Mouse (Mus musculus): ENCODE data around the gene Hist1h1a.
"Not testable (repeated sequence)": the region's sequence is repeated elsewhere in the genome, so short reads cannot be mapped to it uniquely, and the experiment has no call there.

The Hist1h1a gene

DNA sequence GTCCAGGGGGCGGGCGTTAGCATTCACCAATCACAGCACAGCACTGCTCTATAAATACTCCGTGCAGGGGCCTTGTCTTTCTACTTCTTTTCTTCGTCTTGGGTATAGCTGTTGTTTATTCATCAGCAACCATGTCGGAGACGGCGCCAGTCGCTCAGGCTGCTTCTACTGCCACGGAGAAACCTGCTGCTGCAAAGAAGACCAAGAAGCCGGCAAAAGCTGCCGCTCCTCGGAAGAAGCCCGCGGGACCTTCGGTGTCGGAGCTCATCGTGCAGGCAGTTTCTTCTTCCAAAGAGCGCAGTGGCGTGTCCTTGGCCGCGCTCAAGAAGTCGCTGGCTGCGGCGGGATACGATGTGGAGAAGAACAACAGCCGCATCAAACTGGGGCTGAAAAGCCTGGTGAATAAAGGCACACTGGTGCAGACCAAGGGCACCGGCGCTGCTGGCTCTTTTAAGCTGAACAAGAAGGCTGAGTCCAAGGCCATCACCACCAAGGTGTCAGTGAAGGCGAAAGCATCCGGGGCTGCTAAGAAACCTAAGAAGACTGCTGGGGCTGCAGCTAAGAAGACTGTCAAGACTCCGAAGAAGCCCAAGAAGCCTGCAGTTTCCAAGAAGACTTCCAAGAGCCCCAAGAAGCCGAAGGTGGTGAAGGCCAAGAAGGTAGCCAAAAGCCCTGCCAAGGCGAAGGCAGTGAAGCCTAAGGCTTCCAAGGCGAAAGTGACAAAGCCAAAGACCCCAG is at the start of gene Hist1h1a:
Gene Hist1h1a (plus strand): TSS at position 81 of the 738 bp plus-strand sequence.
- DNase-seq (ENCODE audit: low spot score): peak; percentile 89

DNA sequence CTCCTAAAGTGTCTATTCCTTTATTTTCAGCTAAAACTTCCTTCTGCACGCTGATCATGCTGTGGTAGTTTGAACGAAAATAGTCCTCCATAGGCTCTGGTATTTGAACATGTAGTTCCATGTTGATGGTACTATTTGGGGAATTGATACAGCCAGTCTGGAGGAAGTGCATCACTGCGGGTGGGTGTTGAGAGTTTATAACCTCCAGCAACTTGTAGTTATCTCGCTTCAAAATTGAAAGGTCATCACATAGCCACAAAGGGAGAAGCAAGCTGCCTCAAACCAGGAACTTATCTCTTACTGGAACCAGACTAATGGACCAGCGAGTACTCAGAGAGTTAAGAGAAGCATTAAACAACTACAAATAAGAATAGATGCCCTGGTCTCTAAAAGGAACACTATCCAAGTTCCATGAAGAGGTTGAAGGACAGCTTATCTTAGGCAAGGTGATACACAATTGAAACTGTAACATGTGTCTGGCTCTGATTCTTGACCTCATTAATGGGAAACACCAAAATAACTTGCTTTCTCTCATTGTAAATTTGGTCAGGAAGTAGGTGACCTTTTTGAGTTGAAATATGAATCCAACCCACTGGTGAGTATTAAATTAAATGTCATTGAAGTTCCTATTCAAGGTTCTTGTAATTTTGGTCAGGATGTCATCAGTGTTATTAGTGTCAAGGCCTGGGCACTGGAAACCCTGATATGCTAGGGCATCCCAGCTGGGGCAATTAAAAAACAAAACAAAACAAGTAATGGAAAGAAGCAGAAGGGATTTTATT is 47.0 kb upstream of the Hist1h1a start:
- DNase-seq (ENCODE audit: low spot score): no peak

DNA sequence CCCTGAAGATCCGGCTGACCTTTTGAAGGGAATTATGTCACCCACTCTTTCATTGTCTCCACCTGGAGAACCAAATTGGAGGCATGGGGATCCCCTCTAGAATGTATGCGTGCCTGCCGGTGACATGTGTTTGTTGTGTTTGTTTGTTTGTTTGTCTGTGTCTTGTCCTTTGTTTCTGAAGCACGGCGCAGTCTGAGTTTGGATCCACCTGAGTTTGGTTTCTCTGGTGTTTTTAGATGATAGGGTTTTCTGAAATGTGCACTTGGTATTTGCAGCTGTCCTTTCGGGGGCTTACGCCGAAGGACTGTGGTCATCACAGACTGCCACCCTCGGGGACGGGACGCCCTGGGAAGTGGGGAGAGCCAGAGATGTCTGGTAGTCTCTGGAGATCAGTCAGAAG is 46.3 kb upstream of the Hist1h1a start:
- DNase-seq (ENCODE audit: low spot score): no peak

DNA sequence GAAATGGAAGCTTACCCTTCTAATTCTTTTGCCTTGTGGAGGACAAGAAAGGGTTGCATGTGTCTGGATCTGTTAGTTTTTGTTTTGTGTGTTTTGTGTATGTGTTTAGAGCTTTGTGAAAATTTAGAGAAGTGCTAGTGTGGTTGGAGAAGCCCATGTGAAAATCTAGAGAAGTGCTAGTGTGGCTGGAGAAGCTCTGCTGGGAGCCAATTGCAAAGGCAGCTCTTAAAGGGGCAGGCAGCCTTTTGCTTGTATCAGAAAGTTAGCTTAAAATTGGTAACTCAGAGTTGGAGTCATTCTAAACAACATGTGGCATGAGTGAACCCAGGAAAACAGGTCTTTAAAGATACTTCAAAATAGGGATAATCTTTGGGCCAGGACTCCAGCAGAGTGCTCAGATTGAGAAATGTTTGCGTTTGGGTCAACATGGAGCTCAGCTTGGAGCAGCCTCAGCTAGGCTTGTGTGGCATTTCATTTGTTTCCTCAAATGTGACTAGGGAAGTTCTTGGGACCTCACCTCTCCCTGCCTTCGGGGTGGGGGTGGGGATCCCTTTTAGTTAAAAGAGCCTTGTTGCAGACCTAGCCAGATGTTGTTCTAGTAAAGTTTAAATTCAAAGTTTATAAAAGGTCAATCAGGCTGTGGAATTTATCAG is 45.7 kb upstream of the Hist1h1a start:
- DNase-seq (ENCODE audit: low spot score): not testable (repeated sequence)

DNA sequence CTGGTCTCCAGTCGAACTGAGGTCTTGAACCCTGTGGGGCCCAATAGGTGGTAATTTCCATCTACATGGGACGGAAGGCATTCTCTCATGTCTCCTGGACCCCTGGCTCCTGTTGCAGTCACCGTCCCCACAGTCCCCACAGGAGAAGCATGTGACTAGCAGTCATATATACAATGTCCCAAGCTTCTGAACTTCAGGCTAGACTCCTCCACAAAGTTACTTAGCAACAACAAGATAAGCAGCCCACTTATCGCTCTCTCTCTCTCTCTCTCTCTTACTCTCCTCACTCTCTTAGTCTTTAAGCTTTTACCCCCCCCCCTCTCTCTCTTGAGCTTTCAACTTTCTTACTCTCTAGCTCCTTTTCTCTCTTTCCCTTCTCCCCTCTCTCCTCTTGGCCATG is 39.2 kb upstream of the Hist1h1a start:
- DNase-seq (ENCODE audit: low spot score): no peak

DNA sequence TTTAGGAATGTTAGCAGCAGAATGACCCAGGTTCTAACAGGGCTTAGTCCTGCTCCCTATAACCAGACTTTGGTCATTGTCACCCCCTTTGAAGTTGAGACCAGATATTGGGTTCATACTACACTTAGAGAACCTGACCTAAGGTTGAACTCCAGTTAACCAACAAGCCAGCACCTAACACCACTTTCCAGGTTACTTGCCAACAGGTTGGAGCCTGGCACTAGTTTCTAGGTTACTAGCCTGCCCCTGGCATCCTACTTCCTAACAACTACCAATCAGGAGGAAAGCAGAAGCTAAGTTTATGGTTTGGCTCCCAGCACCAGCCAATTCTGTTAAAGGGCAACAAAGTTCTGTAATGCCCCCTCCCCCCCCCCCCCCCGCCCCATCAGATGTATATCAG is 38.3 kb upstream of the Hist1h1a start:
- DNase-seq (ENCODE audit: low spot score): no peak

DNA sequence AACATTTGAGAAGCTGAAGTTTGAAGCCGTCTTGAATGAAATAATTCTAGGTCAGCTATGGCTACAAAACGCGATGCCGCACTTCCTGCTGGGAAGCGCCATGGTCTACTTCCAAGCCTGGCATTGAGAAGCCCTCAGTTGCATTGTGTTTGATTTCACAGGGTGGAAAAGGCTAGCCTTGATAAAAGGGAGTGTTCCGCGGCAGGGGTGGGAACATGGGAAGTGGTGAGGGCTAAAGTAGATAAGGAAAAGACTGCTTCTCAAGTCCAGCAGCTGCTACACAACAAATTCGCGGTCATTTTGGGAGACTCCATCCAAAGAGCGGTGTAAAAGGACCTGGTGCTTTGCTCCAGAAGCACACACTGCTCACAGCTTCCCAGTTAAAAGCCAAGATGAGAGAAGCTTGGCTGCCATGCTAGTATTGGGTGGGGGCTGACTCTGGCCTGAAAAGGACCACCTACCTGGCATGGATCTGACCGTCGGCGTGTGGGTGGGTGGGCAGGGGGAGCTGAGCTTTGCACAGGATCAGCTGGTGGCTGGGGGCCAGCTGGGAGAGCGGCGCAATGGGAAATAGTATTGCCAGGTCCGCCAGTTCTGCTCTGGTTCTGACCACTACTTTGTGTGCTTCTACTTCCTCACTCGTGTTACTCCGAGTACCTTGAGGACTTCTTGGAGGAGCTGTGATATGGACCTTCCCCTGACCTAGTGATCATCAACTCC is 34.8 kb upstream of the Hist1h1a start:
- no peak for DNase-seq (ENCODE audit: low spot score)

DNA sequence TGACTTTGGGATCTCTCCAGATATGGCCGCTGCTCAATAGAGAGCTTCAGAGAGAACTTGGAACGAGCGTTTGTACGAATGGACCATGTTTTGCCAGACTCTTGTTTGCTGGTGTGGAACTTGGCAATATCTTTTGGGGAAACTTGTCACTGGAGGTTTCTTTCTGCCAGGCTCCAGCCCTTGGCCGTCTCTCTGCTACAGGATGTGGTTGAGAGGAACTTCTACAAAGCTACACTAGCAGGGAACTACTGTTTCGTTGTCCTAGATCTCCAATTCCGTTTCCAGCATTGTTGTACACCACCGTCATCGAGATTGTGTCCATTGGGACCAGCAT is 34.3 kb upstream of the Hist1h1a start:
- DNase-seq (ENCODE audit: low spot score): no peak

DNA sequence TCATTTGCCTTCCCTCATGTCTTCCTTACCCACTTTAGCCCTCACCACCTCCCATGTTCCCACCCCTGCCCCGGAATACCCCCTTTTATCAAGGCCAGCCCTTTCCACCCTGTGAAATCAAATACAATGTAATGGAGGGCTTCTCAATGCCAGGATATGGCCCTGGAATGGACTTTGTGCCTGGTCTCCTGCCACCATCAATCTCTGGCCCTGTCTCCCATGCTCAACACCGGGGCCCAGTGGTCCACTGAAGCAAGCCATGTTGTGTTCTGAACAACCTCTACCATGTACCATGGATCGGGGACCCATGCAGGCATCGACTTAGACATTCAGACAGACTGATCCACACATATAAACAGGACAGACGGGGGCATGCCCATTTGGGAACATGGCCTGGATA is 33.8 kb upstream of the Hist1h1a start:
- DNase-seq (ENCODE audit: low spot score): no peak

DNA sequence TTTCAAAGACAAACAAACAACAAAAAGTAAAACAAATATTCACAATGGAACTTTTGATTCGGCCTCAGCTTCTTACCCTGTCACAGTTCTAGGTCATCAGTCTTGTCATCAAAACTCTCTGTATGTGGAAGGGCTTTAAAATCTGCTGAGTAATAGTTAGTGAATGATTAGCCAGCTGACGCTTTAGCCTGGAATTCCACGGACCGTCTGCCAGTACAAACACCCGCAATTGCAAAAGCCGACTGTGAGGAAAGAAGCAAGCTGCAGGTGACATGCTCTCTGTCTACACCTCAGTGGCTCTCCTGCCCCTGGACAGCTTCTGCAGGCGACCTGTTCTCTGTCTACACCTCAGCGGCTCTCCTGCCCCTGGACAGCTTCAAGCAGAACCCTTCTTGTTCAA is 33.0 kb upstream of the Hist1h1a start:
- DNase-seq (ENCODE audit: low spot score): peak; percentile 73

DNA sequence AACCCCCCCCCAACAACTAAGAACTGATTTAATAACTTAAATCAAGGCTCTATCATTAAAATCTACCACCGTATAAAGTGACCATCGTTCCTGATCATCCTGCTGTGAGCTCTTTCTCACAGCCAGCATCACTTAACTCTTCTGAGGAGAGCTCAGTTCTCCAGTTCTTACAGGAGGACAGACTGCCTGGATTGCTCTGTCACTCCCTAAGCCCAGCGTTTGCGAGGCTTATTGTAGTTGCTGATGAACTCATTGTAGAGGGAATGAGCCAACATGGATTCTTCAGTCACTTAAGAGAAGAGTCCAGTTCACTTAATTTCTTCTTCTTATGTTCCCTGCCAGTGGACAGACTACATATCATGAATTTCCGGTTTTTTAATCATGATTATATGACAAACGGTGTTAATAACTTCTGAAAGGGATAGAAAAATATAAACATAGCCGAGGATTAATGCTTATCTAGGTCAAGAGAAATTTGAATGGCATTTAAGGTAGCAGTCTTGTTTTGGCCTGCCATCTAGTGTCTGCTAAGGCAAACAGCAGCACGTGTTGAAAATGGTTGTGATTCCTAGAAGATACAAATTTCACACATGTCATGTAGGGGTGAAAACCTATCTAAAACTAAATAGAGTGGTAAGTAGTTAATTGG is 31.2 kb upstream of the Hist1h1a start:
- peak; percentile 48 for DNase-seq (ENCODE audit: low spot score)

DNA sequence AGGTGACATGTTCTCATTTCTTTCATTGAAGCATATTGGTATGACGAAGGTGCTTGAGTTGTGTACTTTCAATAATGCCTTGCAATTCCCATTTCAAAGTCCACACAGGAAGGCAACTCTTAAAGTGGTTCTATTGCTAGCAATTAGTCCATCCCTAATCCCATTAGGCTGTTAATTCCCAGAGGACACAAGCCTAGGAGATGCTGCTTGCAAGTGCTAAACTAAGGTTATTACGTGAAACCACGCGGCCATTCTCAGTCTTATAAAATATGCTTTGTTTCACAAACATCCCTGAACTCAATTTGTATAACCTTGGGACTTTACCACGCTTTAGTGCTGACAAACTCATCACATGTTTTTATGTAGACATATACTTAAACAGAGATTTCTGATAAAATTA is 26.4 kb upstream of the Hist1h1a start:
- DNase-seq (ENCODE audit: low spot score): no peak

DNA sequence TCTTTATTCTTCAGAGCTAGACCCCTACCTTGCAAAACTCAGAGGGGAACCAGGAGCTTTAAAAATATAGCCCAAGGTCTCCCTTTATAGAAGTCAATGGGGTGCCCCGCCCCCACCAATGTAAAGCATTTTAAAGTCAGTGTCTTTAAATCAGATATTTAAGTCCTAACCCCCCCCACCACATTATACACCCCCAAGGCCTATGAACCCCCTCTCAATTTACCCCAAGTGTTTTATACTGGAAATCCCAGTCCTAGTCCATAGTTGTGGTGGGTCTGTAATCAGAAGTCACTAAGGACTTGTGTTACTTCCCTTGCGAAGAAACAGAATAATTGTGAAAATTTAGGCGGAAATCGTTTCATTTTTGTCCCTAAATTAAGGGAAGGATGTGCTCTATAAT is 25.4 kb upstream of the Hist1h1a start:
- DNase-seq (ENCODE audit: low spot score): no peak

DNA sequence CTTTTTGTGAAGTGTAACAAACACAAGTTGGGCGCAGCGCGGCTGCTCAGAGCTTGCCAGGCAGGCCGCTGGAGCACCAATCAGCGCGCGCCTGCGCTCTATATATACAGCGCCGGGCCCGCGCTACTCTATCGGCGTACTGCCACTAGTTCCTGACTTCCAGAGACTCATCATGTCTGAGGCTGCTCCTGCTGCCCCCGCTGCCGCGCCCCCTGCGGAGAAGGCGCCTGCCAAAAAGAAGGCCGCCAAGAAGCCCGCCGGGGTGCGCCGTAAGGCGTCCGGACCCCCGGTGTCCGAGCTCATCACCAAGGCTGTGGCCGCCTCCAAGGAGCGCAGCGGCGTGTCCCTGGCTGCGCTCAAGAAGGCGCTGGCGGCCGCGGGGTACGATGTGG is 24.8 kb upstream of the Hist1h1a start, which contains the start of gene Hist1h1c:
Gene Hist1h1c (plus strand): TSS at position 132 of the 392 bp plus-strand sequence.
- DNase-seq (ENCODE audit: low spot score): peak; percentile 93

DNA sequence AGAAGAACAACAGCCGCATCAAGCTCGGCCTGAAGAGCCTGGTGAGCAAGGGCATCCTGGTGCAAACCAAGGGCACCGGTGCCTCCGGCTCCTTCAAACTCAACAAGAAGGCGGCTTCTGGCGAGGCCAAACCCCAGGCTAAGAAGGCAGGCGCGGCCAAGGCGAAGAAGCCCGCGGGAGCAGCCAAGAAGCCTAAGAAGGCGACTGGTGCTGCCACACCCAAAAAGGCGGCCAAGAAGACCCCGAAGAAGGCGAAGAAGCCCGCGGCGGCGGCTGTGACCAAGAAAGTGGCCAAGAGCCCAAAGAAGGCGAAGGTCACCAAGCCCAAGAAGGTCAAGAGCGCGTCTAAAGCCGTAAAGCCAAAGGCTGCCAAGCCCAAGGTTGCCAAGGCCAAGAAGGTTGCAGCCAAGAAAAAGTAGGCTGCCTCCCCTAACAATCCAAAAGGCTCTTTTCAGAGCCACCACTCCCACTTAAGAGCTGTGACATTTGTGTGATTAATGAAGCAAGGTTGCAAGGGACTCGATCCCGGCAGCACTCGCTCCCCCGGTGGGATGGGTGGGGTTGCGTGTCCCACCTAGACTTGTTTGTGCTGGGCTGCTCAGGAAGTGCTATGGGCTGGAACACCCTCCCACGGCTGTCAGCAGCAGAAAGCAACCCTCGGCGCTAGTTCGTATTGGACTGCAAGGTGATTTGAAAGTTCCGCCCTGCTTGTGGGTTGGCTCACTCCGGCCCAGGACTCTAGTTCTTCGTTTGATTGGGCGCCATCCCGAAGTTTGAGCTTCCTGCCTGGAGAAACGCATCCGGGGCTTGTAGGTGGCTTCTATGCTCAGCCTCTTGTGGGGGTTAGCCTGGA is 24.2 kb upstream of the Hist1h1a start:
- peak; percentile 98 for DNase-seq (ENCODE audit: low spot score)

DNA sequence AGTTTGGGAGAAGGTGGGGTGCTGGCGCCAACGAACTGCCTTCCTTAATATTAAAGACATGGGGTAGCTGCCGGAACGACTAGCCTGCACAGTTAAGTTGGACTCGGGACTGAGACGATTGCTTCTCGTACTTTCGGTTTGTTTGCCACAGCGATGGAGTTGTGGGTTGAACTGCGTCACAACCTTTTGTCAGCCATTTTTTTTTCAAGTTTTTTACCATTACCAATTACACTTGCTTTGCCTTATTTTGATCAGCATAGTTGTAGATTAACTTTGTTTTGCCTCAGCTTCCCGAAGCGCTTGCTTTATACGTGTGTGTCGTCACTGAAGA is 23.6 kb upstream of the Hist1h1a start:
- no peak for DNase-seq (ENCODE audit: low spot score)

DNA sequence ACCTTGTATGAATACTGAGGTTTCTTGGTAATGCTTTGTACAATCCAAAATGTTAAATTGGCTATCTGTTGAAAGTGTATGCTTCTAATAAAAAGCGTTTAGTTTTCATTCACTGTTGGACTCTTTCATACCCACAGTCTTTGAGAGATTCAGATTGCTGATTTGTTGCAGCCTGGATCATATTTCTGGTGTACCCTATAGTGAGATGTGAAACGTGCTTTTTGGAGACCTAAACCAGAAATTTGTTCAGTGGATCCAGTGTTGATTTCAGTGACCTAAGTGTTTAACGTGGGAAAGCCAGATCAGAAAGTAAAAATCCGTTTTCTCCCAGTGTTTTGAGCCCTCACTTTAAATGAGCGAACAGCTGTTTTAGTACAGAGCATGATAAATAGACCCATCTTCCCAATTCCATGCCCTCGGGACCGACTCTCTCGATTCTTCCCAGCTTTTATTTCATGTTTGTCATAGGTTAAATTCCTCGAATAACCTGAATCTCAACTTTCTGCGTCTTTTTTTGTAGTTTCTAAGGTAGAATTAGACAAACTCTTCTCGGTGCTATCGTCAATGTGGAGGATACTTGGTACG is 23.1 kb upstream of the Hist1h1a start:
- DNase-seq (ENCODE audit: low spot score): no peak

DNA sequence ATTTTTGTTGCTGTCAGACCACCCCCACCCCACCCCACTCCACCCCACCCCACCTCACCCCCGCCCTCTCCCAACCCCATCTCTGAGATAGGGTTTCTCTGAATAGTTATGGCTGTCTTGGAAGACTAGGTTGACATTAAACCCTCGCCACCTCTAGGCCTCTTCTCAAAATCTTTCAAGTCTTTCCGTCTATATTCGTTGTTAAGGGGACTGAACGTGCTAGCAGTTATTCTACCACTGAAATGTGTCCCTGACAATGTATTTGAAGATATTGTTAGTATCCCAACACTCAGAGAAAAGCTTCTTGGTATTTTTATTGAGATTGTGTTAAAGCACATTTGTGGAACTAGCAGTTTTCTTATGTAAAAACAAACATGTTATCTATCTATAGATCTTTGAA is 22.6 kb upstream of the Hist1h1a start:
- no peak for DNase-seq (ENCODE audit: low spot score)

DNA sequence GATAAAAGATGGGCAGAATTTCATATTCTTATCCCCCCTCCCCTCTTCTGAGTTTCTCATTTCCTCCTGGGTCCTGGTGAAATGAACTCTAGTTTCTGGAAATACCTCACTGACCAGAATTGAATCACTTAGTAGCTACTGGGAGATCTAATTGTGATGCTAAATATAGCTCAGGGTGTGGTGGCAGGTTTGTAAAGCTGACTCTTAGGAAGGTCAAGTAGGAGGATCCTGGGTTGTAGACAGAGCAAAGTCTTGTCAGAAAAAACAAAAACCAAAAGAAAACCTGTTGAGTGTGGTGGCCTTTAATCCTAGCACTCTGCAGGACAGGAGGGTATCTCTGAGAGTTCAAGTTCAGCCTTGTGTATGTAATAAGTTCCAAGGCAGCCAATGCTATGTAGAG is 21.5 kb upstream of the Hist1h1a start:
- DNase-seq (ENCODE audit: low spot score): no peak

DNA sequence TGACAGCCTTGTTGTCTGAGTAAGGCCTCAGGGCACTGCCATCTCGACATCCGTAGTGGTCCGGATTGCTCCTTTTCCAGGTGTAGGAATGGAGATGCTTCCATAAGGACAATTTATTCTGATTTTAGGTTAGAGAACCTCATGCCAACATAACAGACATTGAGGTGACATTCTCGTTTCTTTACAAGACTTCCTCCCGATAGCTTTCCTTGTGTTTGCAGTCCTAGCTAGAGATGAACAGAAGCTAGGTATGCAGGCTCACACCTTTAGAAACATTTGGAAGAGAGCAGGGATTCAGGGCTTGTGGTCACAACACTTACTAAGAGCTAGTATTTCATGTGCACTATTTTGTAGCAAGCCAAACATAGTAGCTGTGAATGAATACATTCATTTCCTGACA is 20.3 kb upstream of the Hist1h1a start:
- no peak for DNase-seq (ENCODE audit: low spot score)

DNA sequence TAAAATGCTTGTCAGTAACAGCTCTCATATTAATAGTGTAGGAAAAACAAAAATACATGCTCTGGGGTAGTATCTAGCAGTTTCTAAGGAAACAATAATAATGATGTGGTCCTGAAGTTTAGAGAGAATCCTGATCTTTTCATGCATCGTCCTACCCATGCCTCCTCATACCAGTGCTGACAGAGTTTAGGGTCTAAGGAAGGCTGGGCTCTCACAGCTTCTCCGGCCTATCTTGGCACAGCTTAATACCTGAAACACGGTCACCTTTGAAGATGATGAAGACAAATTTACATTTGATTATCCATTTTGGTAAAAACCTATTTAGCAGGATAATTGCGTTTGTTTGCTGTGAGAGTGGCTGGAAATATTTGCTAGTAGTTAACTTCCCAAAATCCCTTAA is 19.5 kb upstream of the Hist1h1a start:
- DNase-seq (ENCODE audit: low spot score): no peak

Data from lung, postnatal 25 days (tissue).